Mouse (Mus musculus): ENCODE measurements around the gene Astn1. TPM values are rescaled to one million over a fixed set of nuclear protein-coding genes. Genes with fewer than 3 reads are reported as not detected.

The Astn1 gene
- total RNA-seq, 4 experiments from 2014 or later: 0.52 to 1.3 (median 1.0) TPM

DNA sequence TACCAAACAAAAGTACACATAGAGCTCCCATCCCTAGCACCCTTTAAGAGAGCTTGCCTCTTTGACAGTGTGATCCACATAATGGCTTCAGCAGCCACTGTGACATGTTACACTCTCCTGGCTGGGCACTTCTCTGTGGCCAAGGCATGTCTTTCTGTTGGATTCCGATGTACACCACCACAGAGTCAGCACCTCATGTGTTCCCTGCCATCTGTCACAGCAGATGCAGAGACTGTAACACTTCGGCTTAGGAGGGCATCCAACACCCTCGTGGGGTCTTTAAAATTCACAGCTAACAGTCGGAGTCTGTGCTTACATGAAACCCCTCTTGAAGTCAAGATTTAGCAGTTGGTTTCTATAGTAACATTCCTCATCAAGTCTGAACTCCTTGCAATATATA lies 154.5 kb downstream of the Astn1 start:
- DNase-seq (ENCODE audit: low spot score): no peak

DNA sequence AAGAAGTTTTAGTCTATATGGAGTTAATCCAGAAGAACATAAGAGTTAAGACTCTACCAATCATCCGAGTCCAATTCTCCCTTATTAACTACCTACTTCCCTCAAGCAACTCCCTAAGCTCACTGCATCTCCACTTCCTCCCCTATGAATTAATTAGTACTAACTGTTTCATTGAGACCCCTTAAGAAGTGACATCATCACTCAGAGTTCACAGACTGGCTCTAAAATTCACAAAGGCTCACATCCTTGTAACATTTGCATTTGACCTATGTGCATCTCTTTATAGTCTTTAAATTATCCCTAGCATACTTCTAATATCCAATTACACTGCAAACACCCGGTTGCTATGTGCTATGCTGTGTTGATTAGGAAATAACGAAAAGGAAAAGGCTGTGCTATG lies 174.1 kb downstream of the Astn1 start:
- DNase-seq (ENCODE audit: low spot score): no peak

DNA sequence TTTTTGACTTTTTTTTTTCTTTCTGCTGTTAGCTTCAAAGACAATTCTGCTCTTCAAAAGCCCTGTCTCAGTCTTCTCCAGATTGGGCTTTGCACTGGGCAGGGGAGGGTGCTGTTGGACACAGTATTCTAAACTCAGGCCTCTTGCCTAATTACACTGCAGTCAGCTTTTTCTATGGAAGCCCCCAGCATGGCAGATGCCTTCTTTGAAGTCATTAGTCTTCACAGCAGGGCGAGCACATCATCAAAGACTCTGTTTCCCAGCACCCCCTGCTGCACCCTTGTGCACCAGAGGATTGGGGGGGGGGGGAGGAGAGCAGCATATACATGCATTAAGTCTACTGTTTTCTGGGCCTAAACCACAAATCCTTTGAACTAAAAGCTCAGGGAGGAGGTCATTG lies 174.8 kb downstream of the Astn1 start:
- DNase-seq (ENCODE audit: low spot score): no peak

DNA sequence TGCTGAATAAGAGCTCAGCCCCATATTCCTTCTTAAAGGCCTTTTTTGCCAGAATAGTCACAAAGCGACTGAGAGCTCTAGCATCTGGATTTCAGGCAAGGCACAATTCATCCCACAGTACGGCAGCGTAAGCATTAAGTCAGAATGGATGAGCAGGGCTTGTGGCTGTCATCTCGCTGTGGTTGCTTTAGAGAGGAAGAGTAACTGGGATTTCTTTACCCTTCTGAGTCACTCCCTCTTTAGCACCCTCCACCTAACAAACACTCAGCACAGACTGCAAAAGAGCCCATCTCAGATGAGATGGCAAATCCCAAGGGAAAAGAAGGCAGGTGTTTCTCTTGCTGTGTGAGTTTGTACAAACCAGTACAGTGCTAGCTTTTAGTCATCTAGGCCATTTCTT lies 183.0 kb downstream of the Astn1 start:
- no peak for DNase-seq (ENCODE audit: low spot score)

DNA sequence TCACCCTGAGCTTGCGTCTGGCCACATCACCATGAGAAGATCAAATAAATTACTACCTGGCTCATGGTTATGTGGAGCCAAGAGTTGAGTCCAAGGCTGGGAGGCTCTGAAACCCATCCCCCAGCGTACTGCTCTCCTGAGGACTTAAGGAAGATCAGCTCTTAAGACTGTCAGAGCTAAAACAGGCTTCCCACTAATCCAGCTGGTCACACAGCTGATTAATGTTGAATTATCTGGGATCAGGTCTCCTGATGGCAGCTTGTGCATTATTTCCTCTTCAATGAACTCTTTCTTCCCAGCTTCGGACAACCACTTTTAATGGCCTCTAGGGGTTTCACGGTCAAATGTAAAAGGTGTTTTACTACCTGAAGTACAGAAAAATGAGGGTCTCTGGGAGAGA lies 184.4 kb downstream of the Astn1 start:
- DNase-seq (ENCODE audit: low spot score): no peak

DNA sequence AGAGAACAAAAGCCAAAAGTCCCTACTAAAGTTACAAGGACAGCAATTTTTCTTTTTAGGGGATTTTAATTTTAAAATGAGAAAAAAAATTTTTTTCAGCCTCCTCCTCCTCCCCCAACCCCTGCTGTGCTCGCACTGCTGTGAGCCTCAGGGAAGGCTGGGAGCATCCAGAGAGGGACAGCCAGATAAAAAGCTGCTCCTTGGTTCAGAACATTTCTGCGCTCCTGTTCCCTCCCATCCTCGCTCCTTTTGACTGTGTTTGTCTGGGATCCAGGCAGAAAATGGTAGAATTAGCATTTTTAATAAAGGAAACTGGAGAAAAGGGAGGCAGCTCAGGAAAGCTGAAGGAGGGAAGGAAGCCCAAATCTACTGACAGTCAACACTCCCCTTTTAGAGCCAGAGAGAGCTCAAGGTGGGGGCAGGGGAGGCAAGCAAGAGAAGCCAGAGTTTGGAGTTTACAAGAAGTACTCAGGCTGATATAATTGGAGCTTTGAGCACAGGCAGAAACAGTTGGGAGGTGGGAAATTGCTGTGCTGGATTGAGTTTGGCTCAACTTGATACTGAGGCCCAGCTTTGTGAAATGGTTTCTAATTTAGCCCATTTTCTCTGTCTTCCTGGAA lies 185.6 kb downstream of the Astn1 start:
- DNase-seq (ENCODE audit: low spot score): no peak

DNA sequence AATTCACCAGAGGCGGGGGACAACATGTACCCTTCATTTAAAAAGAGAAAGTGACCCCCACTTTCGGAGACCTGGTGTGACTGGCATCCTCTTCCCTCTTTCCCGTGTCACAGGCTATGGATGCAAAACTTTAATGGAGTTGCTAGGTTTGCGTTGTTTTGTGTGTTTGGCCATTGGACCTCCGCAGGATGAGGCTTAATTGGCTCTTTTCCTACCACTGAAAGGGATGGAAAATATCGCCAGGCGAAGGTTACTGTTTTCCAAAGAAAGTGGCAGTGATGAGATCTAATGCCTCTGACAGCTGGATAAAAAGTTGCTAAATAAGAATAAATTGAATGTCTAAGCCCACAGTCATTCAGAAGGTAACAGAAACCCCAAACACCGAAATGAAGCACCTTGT lies 186.2 kb downstream of the Astn1 start:
- DNase-seq (ENCODE audit: low spot score): no peak

DNA sequence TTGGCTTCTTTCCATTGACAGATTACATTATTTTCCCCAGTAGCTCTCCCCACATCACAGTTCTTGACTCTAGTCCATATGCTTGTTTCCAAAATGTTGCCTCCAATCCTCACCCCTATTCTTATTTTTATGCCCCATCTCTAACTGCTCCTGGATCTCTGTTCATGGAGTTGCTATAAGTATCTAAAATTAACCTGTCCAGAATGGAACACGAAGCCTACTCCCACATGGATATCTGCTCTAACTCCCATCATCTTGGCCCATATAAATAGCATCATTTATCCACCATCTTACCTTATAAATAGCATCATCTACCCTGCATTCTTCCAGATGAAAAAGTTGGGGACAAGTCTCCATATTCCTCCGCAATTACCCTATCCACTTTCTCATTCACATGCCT lies 187.5 kb downstream of the Astn1 start:
- no peak for DNase-seq (ENCODE audit: low spot score)

DNA sequence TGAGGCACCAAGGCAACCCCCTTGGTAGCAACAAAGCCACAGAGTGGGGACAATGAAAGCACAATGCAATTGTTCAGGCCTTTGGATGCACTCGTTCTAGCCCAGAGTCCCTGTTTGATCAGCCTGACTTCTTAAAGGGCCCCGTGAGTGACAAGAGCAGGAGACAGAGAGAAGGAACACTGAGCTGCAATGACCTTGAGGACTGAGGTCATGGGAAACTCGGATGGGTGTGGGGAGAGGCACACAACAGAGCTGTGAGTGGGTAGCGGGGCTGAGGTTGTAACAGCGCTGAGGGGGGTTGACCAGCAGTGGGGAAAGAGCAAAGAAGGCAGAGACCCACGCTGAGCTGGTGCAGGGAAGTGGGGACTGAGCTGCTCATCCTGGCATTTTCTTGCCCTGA lies 189.9 kb downstream of the Astn1 start:
- no peak for DNase-seq (ENCODE audit: low spot score)

DNA sequence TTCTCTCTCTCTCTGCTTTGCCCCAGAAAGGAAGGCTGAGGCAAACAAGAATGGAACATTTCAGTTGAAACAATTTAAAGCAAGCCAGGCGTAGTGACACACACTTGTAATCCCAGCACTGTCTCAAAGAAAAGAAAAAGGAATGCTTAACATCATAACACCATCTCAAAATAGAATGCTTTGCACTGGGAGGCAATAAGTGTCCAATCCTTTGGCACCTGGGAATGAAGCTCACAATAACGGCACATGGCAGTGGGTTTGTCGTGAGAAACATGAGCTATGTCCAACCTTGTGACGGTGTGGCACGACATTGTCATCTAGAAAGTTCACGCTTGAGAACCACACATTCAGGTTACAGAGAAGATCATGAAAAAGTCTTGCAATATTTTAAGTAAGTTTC lies 191.3 kb downstream of the Astn1 start:
- DNase-seq (ENCODE audit: low spot score): no peak

DNA sequence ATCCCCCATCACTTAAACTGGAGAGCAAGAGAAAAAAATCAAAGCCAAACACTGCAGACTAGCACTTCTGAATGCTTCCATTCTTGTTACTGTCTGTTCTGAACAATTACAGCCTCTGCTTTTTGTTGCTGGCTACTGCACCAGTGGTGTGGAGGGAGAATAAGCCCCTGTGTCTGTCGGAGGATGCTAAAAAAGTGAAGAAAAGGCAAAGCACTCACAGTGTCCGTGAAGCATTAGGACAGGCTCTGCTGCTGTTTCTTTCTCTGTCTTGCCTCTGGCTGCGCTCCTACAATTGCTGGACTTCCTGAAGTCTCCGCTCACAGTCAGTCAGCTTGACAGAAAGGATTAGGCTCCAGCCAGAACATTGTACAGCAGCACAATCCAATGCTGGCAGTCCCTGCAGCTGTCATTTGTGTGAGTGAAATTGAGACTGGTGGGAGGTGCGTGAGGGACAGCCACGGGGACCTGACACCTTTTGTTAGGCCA lies 192.0 kb downstream of the Astn1 start:
- DNase-seq (ENCODE audit: low spot score): no peak

DNA sequence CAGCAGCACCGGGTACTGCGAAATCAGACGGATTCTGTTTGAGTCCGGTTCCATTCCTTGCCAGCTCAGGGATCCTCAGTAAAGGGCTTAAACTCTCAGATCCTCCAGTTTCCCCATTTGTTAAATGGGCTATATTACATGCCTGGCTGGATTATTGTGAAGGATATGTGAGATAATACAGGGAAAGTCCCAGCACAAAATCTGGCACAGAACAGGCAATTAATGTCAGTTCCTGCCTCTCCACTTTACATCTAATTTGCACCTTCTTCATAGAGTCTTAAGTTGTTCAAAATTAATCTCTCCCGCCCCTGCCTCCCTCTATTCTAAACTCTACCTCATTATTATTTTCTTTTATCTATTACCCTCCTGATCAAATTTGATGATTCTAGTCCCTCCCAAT lies 211.1 kb downstream of the Astn1 start:
- no peak for DNase-seq (ENCODE audit: low spot score)

DNA sequence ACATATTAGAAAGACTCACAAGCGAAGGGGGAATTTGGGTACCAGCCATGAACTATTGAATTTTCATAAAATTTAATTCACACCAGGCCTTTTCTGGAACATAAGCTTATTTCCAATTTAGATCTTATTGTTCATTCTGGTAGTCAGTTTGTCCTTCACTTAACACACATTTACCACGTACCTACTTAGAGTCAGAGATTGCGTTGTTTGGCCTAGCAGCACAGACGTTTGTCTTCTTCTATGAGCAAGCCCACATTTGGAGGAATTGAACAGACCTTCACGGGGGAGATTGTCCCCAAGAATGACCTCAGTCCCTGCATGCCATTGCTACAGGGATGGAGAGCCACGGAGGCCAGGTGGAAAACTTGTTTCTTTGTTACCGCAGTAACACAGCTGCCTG lies 211.5 kb downstream of the Astn1 start:
- no peak for DNase-seq (ENCODE audit: low spot score)

DNA sequence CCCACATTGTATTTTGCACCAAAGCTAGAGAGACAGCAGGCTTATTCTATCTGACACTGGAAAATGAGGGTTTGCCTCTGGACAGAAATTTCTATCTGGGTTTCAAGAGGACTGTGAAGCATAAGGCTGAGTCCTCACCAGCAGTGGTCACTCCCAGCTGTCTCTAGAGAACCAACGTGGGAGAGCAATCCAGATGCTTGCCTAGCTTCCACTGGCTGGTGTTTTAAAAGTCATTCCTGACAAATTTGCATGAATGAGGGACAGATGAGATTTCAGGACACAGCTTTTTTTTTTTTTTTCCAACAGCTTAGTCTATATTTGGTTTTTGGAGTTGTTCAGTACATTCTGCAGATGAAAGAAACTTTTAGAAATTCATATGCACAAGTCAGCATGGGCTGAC lies 213.9 kb downstream of the Astn1 start:
- DNase-seq (ENCODE audit: low spot score): no peak

DNA sequence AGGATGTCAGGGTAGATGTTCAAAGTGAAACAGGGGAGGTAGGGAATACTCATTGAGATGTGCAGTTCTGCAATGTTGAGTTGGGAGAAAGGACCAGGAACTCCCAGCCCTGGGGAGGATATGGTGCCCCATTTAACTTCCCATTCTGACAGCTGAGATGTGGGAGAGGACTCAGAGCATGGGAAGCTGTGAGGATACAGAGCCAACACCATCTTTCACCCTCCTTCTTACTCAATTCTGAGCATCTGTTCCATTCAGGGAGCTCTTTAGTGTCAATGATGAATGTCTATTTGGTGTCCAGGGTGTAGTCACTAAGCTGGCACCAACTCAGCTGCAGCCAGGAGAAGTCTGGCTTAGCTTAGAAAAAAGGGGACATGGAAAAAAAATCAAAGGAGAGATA lies 219.7 kb downstream of the Astn1 start:
- DNase-seq (ENCODE audit: low spot score): no peak

DNA sequence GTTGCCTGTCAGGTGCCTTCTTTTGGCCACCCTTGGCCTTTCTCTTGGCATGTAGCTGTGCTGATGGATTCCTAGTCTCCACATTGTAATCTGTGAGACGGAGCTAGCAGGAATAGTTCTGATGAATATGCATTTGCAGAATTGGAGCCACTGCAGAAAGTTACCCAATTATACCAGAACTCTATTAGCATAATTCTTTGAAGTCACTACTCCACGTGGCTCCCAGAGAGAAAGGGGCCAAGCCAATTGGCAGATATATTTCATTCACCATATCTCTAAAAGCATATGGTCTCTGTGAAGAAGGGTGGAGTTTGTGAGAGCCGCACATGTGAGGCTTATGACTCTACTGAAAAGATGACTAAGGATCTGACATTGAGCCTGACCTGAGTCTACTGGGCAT lies 226.8 kb downstream of the Astn1 start:
- no peak for DNase-seq (ENCODE audit: low spot score)

DNA sequence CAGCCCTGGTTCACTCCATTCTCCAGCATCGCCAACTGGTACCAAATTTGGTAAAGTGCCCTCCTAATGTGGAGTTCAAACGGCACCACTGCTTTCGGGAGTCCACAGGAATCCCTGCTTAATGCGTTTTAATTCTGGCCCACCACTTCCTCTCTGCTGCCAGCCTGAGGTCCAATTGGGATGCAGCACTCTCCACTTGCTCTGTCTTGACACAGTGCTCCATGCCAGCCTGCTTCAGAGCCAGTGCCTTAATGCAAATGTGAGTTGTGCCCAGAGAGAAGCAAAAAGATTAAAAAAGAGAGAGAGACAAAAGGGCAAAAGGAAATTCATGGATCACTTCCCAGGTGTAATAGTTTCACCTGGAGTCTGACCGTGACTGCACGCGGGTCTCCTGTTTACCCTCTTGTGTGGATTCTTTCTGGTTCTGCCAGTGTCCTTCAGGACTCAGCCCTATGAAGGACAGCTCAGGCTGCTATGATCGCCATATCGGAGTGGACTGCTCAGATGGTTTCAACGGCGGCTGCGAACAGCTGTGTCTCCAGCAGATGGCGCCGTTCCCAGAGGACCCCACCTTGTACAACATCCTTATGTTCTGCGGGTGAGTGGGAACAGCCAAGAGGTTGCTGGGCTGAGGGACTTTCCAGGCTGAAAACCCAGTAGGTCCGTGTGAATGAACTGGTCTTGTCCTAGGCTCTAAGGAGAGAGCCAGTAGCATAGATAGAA lies 234.8 kb downstream of the Astn1 start:
- DNase-seq (ENCODE audit: low spot score): peak; percentile 19

DNA sequence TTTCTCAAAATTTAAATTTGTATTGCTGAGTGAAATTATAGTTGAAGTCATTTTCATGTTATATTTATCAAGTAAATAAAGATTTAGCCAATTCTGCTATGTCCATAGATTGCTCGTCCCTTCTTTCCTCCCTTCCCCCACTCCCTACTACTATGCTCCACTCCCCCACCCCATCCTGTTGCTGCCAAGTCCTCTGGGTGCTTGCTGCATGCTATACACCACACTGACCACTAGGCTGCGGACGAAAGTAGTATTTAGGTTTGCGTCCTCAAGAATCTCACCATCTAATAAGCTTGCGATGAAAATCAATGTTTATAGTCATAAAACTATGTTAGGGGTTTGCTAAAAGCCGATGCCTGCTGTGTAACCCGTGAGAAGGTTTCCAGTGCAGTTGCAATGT lies 235.9 kb downstream of the Astn1 start:
- no peak for DNase-seq (ENCODE audit: low spot score)

DNA sequence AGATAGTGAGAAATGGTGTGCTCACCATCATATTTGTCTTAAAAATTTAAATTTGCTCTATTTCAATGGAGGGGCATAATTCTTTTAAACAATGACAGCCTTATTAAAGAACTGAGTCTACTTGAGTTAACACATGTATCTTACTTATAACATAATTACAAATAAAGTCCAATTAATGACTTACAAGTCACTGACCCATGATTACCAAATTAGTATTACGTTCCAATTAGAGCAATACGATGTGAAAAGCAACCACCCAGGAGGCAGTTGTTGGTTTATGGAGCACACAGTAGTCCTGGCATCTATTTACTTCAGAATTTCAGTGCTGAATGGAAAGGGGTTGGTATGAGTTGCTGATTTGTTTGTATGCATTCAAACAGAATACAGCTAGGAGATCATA lies 237.4 kb downstream of the Astn1 start:
- no peak for DNase-seq (ENCODE audit: low spot score)

DNA sequence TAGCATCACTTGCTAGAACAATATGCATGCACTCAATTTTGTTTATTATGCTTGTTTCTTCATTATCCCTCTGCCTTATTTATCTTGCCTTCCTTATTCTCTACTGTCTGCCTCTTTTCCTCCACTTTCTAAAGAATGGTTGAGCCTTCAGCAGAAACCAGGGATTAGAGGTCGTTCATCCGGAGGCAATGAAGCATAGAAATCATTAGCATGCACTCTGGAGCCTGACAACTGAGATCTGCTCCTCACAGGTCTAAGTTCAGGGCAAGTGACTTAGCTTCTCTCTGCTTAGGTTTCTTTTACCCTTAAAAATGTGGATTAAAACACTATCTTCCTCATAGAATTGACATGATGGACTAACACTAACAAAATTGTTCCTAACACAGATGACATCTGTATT lies 241.0 kb downstream of the Astn1 start:
- no peak for DNase-seq (ENCODE audit: low spot score)

DNA sequence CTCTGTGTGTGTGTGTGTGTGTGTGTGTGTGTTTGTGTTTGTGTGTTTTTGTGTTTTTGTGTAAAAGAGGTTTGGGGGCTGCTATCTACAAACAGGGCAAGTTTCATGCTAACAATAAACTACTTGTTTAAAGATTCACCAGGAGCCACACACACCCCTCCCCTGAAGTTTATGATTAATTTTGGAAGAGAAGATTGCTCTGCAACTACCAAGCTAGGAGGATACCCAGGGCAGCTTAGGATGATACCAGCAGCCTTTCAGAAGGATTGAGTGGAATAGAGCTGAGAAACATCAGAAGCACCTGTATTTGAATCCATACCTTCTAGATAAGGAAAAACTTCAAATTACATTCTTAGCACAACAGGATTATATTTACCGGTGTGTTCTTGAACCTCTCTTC lies 242.1 kb downstream of the Astn1 start:
- no peak for DNase-seq (ENCODE audit: low spot score)

DNA sequence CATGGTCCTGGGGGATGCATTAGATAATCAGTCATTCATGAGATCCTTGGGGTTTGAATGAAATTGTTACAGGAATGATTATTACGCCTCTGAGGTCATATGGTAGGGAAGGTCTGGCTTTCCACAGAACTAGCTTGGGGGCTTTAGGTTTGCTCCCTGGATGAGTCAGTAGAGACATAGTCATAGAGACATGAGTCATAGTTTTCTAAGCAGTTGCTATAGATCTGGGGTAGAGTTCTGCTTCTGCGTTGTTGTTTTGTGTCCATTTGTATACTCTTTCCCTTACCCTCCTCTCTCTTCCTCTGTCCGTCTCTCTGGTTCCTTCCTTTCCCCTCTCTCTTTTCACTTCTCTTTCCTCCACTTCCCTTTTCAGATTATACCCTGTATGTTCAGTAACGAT lies 243.5 kb downstream of the Astn1 start:
- no peak for DNase-seq (ENCODE audit: low spot score)

DNA sequence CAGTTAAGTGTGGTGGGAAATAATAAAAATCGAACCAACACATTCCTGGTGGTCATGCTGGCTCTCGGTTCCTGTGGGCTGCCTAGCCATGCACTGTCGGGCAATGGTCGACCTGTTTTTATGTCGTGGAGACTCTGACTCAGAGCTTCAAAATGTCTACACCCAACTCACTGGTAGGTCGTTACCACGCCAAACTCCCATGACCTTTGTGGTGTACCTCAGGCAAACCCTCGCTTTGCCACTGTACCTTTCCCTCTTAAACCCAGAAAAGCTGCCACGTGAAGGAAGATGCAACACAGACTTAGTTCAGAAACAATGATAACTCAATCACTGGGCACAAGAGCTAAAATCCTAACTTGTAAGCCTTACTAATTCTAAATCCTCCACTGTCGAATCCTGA lies 244.3 kb downstream of the Astn1 start:
- no peak for DNase-seq (ENCODE audit: low spot score)

DNA sequence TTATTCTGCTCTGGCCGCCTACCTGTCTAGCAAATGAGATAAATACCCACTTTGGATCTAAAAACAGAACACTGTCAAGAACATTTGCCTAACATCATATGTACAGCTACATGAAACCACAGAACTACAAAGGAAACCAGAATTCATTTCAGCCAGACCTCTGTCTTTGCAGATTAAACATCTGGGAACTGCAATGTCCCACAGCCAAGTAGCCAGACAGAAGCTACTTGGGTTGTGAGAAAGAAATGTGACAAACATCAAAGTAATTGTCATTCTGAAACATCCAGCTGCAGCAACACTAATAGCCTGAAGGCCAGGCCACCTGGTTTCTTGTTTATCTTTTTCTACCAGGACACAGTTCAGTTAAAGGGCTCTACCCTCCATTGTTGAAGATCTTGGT lies 245.1 kb downstream of the Astn1 start:
- DNase-seq (ENCODE audit: low spot score): no peak
